ENCODE assay signal across 7 mouse cellular contexts in the genomic region with DNA sequence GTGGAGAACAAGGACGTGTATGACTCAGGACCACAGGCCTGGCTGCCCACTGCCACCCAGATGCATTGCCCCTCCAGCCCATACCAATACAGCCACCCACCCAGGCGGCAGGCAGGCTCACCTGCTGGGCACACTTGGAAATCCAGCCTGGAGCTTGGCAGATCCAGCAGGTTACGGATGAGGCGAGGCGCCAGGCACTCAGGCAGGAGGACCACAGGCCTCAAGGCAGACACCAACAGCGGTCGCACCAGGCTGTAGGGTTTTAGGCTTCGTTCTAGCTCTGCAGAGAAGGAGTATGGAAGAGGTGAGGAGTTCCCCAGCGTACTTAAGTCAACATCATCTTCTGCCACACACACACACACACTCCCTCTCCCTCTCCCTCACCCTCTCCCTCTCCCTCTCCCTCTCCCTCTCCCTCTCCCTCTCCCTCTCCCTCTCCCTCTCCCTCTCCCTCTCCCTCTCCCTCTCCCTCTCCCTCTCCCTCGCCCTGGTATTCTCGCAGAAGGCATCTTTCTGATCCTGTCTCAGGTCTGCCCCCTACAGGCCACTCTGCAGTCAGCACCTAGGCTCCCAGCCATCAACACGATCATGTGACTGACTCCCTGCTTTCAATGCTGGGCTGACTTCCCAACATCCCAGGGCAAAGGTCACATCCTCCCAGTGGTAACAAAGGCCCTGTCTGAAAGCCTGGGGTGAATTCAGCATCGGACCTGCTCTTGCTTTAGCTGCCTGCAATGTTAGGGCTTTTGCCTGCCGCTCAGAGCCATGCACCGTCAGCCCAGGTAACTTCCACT. TPM values are rescaled to one million over a fixed set of nuclear protein-coding genes. Genes with fewer than 3 reads are reported as not detected.
DNase-seq lines count a peak whose midpoint lies in the region; ATAC-seq lines count a peak whose summit lies in the region.

No protein-coding gene starts in this region.

- H3K9ac ChIP-seq in intestine, embryonic 14.5 days (ENCODE audit: low read length) = no peak overlapping the region
- peak overlapping the region; percentile 14; the same call in 1 of the 2 replicates for H3K9ac ChIP-seq in midbrain, embryonic 11.5 days (ENCODE audit: low read length)

- no peaks in the 10 kb centered on the region for H3K27me3 ChIP-seq in intestine, embryonic 14.5 days (replicated peaks; ENCODE audit: control insufficient read depth, insufficient read depth, low read length)
- H3K27me3 ChIP-seq in midbrain, embryonic 11.5 days (ENCODE audit: control insufficient read depth, insufficient read depth, low read length) = no peaks in the 10 kb centered on the region

- H3K27ac ChIP-seq in intestine, embryonic 14.5 days (ENCODE audit: low read depth) = no peak overlapping the region
- 0 out of 2 replicates have a peak overlapping the region, but pooled peaks have one; percentile 2 for H3K27ac ChIP-seq in midbrain, embryonic 11.5 days (ENCODE audit: low read depth, low read length)

- 55% methylated on average over 14 of the region's 15 CpGs for WGBS in intestine, embryonic 14.5 days
- 45% methylated on average over 13 of the region's 15 CpGs for WGBS in midbrain, embryonic 11.5 days

- no peak overlapping the region for H3K4me3 ChIP-seq in intestine, embryonic 14.5 days (ENCODE audit: low read depth, low read length)
- no peak overlapping the region for H3K4me3 ChIP-seq in midbrain, embryonic 11.5 days (ENCODE audit: low read depth, low read length)

- intact Hi-C loops in left cerebral cortex, postnatal 14 days (cut with DNase I) = no loop called here

- H3K36me3 ChIP-seq in intestine, embryonic 14.5 days (ENCODE audit: control insufficient read depth, insufficient read depth, low read length) = no peaks in the 10 kb centered on the region; the same call in 1 of the 2 replicates
- no peaks in the 10 kb centered on the region for H3K36me3 ChIP-seq in midbrain, embryonic 11.5 days (ENCODE audit: control insufficient read depth, insufficient read depth, low read length)

- ATAC-seq in common myeloid progenitor, adult 5-6 weeks (replicated peaks; ENCODE audit: low read depth, poor library complexity, severe bottlenecking) = peak; percentile 54
- ATAC-seq in intestine, embryonic 14.5 days (replicated peaks; ENCODE audit: low FRiP score, low TSS enrichment, low read depth) = no peak; the same call in 1 of the 2 replicates
- peak; percentile 55 for ATAC-seq in midbrain, embryonic 11.5 days (ENCODE audit: low FRiP score)

- peak; percentile 90 for DNase-seq in adrenal gland, adult 2 months
- peak; percentile 90 for DNase-seq in gastrocnemius, postnatal 10 days
- peak; percentile 86 for DNase-seq in intestine, embryonic 14.5 days (ENCODE audit: low spot score)
- peak; percentile 91 to 95 for DNase-seq in left cerebral cortex, postnatal 14 days (ENCODE audit: low spot score in 2 of 2)
- peak; percentile 98 for DNase-seq in midbrain, embryonic 11.5 days (ENCODE audit: low spot score, missing footprints)
- DNase-seq in spleen, adult 12 weeks (ENCODE audit: low spot score) = peak; percentile 30

- no peak overlapping the region for H3K4me2 ChIP-seq in intestine, embryonic 14.5 days (ENCODE audit: low read length)
- H3K4me2 ChIP-seq in midbrain, embryonic 11.5 days = no peak overlapping the region

- H3K9me3 ChIP-seq in intestine, embryonic 14.5 days (ENCODE audit: control insufficient read depth, low read length) = no peaks in the 10 kb centered on the region
- no peaks in the 10 kb centered on the region for H3K9me3 ChIP-seq in midbrain, embryonic 11.5 days (ENCODE audit: control insufficient read depth, low read length)

- H3K4me1 ChIP-seq in intestine, embryonic 14.5 days (replicated peaks; ENCODE audit: control insufficient read depth, insufficient read depth, low read length) = peaks cover 2% of the 10 kb centered on the region; the same call in 1 of the 2 replicates
- peaks cover 18% of the 10 kb centered on the region for H3K4me1 ChIP-seq in midbrain, embryonic 11.5 days (ENCODE audit: control insufficient read depth, insufficient read depth, low read length)

RNA-seq across cellular contexts. Expression of gene Mfng, which starts 5.0 kb away (rescaled TPM):
- total RNA-seq in adrenal gland, adult 2 months (2021) = 10 to 100 TPM in 1 of 2 experiments, 1 to 10 TPM in 1; 8.7 to 18.1 TPM
- 46.7 and 61.0 TPM in 2 replicates for polyA plus RNA-seq in adrenal gland, adult 2 months (2012; rRNA removed)
- 9.2 and 13.6 TPM in 2 replicates for total RNA-seq in common myeloid progenitor, adult 5-6 weeks (2017)
- 1 to 10 TPM; 7.9 to 9.5 TPM for total RNA-seq in gastrocnemius, postnatal 10 days (2021)
- polyA plus RNA-seq in intestine, embryonic 14.5 days (2014; fragmentation: Nextera tagmentation; extraction: Ambion mirVana) = 18.4 and 19.1 TPM in 2 replicates
- 1 to 10 TPM; 5.6 to 6.7 TPM for total RNA-seq in left cerebral cortex, postnatal 14 days (2021)
- polyA plus RNA-seq in midbrain, embryonic 11.5 days (2014; fragmentation: Nextera tagmentation; extraction: Ambion mirVana) = 57.2 and 61.8 TPM in 2 replicates

RNA-seq across cellular contexts. Expression of gene Card10, which starts 24.6 kb away (rescaled TPM):
- total RNA-seq in adrenal gland, adult 2 months (2021) = 10 to 100 TPM in 1 of 2 experiments, 1 to 10 TPM in 1; 4.9 to 10.9 TPM
- polyA plus RNA-seq in adrenal gland, adult 2 months (2012; rRNA removed) = 18.1 and 26.5 TPM in 2 replicates
- total RNA-seq in common myeloid progenitor, adult 5-6 weeks (2017) = not detected in 2 replicates
- total RNA-seq in gastrocnemius, postnatal 10 days (2021) = 10 to 100 TPM in 1 of 2 experiments, 1 to 10 TPM in 1; 9.3 to 11.3 TPM
- polyA plus RNA-seq in intestine, embryonic 14.5 days (2014; fragmentation: Nextera tagmentation; extraction: Ambion mirVana) = 7.3 and 8.6 TPM in 2 replicates
- total RNA-seq in left cerebral cortex, postnatal 14 days (2021) = 1 to 10 TPM; 4.0 to 5.1 TPM
- 1.3 and 1.5 TPM in 2 replicates for polyA plus RNA-seq in midbrain, embryonic 11.5 days (2014; fragmentation: Nextera tagmentation; extraction: Ambion mirVana)

RNA-seq across cellular contexts. Expression of gene Elfn2, which starts 59.7 kb away (rescaled TPM):
- total RNA-seq in adrenal gland, adult 2 months (2021) = 1 to 10 TPM; 3.2 to 3.6 TPM
- 1.7 and 2.3 TPM in 2 replicates for polyA plus RNA-seq in adrenal gland, adult 2 months (2012; rRNA removed)
- not detected in 2 replicates for total RNA-seq in common myeloid progenitor, adult 5-6 weeks (2017)
- under 1 TPM; 0.20 to 0.23 TPM for total RNA-seq in gastrocnemius, postnatal 10 days (2021)
- 0.03 TPM in 1 of 2 replicates, not detected in the other for polyA plus RNA-seq in intestine, embryonic 14.5 days (2014; fragmentation: Nextera tagmentation; extraction: Ambion mirVana)
- total RNA-seq in left cerebral cortex, postnatal 14 days (2021) = 100 to 1,000 TPM; 117 to 127 TPM
- 0.18 TPM in 2 replicates for polyA plus RNA-seq in midbrain, embryonic 11.5 days (2014; fragmentation: Nextera tagmentation; extraction: Ambion mirVana)

Comparison
In these comparisons a context has a peak if more than half of its experiments do, and no peak if none do; other contexts are left out.
1. DNase-seq: peak in every context shown above with its lines; median percentile 98 in midbrain, embryonic 11.5 days; 93 in left cerebral cortex, postnatal 14 days; 90 in adrenal gland, adult 2 months; 90 in gastrocnemius, postnatal 10 days; 86 in intestine, embryonic 14.5 days; 30 in spleen, adult 12 weeks.
2. RNA of gene Elfn2, which starts 59.7 kb away (total RNA-seq): 117 to 127 TPM in left cerebral cortex, postnatal 14 days; 3.2 to 3.6 TPM in adrenal gland, adult 2 months, 0.20 to 0.23 TPM in gastrocnemius, postnatal 10 days and not detected in common myeloid progenitor, adult 5-6 weeks; every median in the first group is over 10 times any median in the second.